Mouse (Mus musculus) forebrain, postnatal 0 days (tissue): Measurements from ENCODE around the gene Sprr2a3. TPM values are rescaled to one million over a fixed set of nuclear protein-coding genes. Genes with fewer than 3 reads are reported as not detected.

ENCODE experiments used
- ATAC-seq: fragments of 200-750 bp; cut with Nextera tagmentation; 2 replicates; pipeline ENCODE4 v1.8.0; 2017; ENCODE audit warnings: mild to moderate bottlenecking, moderate library complexity
- DNase-seq: peaks from one replicate; pipeline ENCODE4 v3.0.0-alpha.2; 2015
- H3K27ac ChIP-seq: fragments of 300-500 bp; sonication (generic); 2 replicates; pipeline ENCODE4 v1.5.1; 2014; ENCODE audit warnings: low read depth, mild to moderate bottlenecking, antibody characterized with exemption, low read length, moderate library complexity, mixed read lengths
- H3K27me3 ChIP-seq: fragments of 300-500 bp; sonication (generic); 2 replicates; pipeline ENCODE4 v1.6.1; 2014; ENCODE audit warnings: mild to moderate bottlenecking, low read length, mixed read lengths; ENCODE audit not compliant: insufficient read depth
- H3K36me3 ChIP-seq: fragments of 300-500 bp; sonication (generic); 2 replicates; pipeline ENCODE4 v1.6.1; 2014; ENCODE audit warnings: mild to moderate bottlenecking, moderate library complexity; ENCODE audit not compliant: insufficient read depth
- H3K4me1 ChIP-seq: fragments of 300-500 bp; sonication (generic); 2 replicates; pipeline ENCODE4 v1.6.1; 2014; ENCODE audit warnings: antibody characterized with exemption; ENCODE audit not compliant: insufficient read depth
- H3K4me2 ChIP-seq: fragments of 300-500 bp; sonication (generic); 2 replicates; pipeline ENCODE4 v1.6.1; 2014; ENCODE audit warnings: low read depth, mild to moderate bottlenecking, moderate library complexity
- H3K4me3 ChIP-seq: fragments of 300-500 bp; sonication (generic); 2 replicates; pipeline ENCODE4 v1.5.1; 2014; ENCODE audit warnings: low read depth, low read length, mixed read lengths
- H3K9ac ChIP-seq: fragments of 300-500 bp; sonication (generic); 2 replicates; pipeline ENCODE4 v1.6.1; 2014; ENCODE audit warnings: mild to moderate bottlenecking
- H3K9me3 ChIP-seq: fragments of 300-500 bp; sonication (generic); 2 replicates; pipeline ENCODE4 v1.6.1; 2016; ENCODE audit warnings: low read length
- CTCF ChIP-seq: sonication (generic); IDR thresholded peaks from 2 replicates; pipeline ENCODE4 v1.5.1; 2016; ENCODE audit warnings: antibody characterized with exemption, control low read depth, low read depth
- WGBS: fragments of 180-500 bp; shearing (Covaris S2); extraction: QIAGEN DNeasy Blood & Tissue Kit; methylation state at CpG from one replicate; pipeline ENCODE4 v1.1.7; 2014; 5-methylcytosine and 5-hydroxymethylcytosine counted together
- polyA plus RNA-seq: library from polyadenylated mRNA; unstranded; fragments of >200 nt; fragmentation: Nextera tagmentation; extraction: Ambion mirVana; gene quantifications from 2 replicates; pipeline ENCODE4 v1.2.1, GENCODE M21; 2015
- total RNA-seq: library from RNA; depleted of rRNA; stranded (reverse); fragments of >200 nt; gene quantifications from 2 replicates; pipeline ENCODE4 v1.2.3, GENCODE M21; 2014; rRNA removed

Sprr2a3 gene
- total and polyA plus RNA-seq, 2 experiments from 2014 or later: not detected

DNA sequence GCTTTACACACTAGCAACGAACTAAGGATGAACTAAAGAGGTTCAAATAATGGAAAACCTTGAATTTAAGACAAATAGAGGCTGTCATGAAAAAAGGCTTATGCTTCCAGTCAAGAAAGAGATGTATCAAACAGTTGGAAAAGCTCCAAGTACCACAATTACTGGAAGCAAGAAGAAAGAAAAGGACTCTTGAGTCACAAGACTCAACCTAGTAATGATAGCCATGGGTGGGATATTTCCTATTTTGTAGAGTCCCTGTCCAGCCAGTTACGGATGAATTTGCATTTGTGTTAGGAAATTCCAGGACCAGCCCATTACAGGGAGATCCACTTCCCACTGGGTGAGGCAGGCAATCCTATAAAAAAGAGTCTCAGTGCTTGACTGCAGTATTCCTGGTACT, 31.1 kb downstream of the Sprr2a3 start, which contains the start of gene Sprr2b:
TSS of gene Sprr2b (plus strand) at position 301 of the 400 bp plus-strand sequence.
- Histone ChIP-seq H3K27ac (no peak within 1 kb of the TSS), H3K4me3 (no peak within 1 kb of the TSS), H3K4me2 (no peak within 1 kb of the TSS), H3K9me3 (no peaks in the 10 kb centered on the region), H3K36me3 (no peaks in the 10 kb centered on the region), H3K4me1 (no peaks in the 10 kb centered on the region), H3K27me3 (no peaks in the 10 kb centered on the region), H3K9ac (no peak within 1 kb of the TSS)
- no peak for TF ChIP-seq CTCF
- 53% methylated on average over 2 of the region's 2 CpGs for WGBS
- DNase-seq (no peak), ATAC-seq (no peak)

DNA sequence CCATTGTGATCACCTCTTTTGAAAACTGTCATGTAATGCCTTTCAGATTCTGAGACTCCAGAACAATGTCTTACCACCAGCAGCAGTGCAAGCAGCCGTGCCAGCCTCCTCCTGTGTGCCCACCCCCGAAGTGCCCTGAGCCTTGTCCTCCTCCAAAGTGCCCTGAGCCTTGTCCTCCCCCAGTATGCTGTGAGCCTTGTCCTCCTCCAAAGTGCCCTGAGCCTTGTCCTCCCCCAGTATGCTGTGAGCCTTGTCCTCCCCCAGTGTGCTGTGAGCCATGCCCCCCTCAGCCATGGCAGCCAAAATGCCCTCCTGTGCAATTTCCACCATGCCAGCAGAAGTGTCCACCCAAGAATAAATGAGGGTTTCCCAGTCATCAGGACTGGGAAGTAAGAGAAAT, 32.2 kb downstream of the Sprr2a3 start:
- 64% methylated on average over 2 of the region's 2 CpGs for WGBS
- Histone ChIP-seq H3K9me3 (no peaks in the 10 kb centered on the region), H3K27ac (no peak overlapping the region), H3K4me2 (no peak overlapping the region), H3K27me3 (no peaks in the 10 kb centered on the region), H3K36me3 (no peaks in the 10 kb centered on the region), H3K4me1 (no peaks in the 10 kb centered on the region), H3K4me3 (no peak overlapping the region), H3K9ac (no peak overlapping the region)
- DNase-seq (no peak), ATAC-seq (no peak)
- no peak for TF ChIP-seq CTCF

DNA sequence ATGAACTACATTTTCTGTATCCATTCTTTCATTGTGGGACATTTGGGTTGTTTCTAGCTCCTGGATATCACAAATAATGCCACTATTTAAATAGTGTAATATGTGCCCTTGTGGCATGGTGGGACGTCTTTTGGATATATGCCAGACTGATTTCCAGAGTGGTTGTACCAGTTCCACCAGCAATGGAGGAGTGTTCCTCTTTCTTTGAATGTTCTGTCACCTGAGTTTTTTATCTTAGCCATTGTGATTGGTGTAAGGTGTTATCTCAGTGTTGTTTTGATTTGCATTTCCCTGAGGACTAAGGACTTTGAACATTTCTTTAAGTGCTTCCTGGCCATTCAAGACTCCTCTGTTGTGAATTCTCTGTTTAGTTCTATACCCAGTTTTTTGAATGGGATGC, 51.1 kb downstream of the Sprr2a3 start:
- H3K4me3 ChIP-seq: no peak overlapping the region
- 81% methylated on average over 1 of the region's 1 CpGs for WGBS
- no peaks in the 10 kb centered on the region for H3K27me3 ChIP-seq
- no peak overlapping the region for H3K4me2 ChIP-seq
- no peak for TF ChIP-seq CTCF
- H3K36me3 ChIP-seq: no peaks in the 10 kb centered on the region
- H3K9me3 ChIP-seq: no peaks in the 10 kb centered on the region
- no peak overlapping the region for H3K27ac ChIP-seq
- no peak for DNase-seq
- ATAC-seq: no peak
- no peaks in the 10 kb centered on the region for H3K4me1 ChIP-seq
- no peak overlapping the region for H3K9ac ChIP-seq

DNA sequence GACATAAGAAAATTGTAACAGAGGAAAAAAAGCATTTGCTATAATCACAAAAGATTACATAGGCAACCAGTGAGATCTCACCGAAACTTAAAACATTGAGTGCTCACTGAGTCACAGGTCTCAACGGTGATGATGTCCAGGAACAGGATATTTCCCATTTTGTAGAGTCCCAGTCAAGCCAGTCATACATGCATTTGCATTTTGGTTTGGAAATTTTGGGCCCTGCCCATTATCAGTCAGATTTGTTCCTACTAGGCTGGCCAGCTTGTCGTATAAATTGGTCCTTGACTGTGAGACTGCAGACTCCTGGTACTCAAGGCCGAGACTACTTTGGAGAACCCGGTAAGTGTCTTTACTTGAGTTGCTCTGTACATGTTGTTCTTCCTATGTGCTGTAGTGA, 53.6 kb downstream of the Sprr2a3 start, which contains the start of gene Sprr2d:
TSS of gene Sprr2d (plus strand) at position 301 of the 400 bp plus-strand sequence.
- DNase-seq (no peak), ATAC-seq (no peak)
- WGBS: 95% methylated on average over 5 of the region's 5 CpGs
- H3K4me3 ChIP-seq: no peak within 1 kb of the TSS
- H3K27ac ChIP-seq: no peak within 1 kb of the TSS
- H3K36me3 ChIP-seq: no peaks in the 10 kb centered on the region
- no peak within 1 kb of the TSS for H3K9ac ChIP-seq
- no peaks in the 10 kb centered on the region for H3K9me3 ChIP-seq
- H3K27me3 ChIP-seq: no peaks in the 10 kb centered on the region
- no peak within 1 kb of the TSS for H3K4me2 ChIP-seq
- TF ChIP-seq CTCF: no peak
- no peaks in the 10 kb centered on the region for H3K4me1 ChIP-seq

Other genes starting within 250 kb of the Sprr2a3 start
- gene Lor, start 202.3 kb upstream of the Sprr2a3 start, total RNA-seq: 1.8 and 2.0 TPM in 2 replicates
- 10.4 and 14.7 TPM in 2 replicates for gene Lor, start 202.3 kb upstream of the Sprr2a3 start, polyA plus RNA-seq
- 0.33 TPM in 1 of 2 replicates, not detected in the other for gene Prr9, start 161.5 kb upstream of the Sprr2a3 start, total RNA-seq
- gene Prr9, start 161.5 kb upstream of the Sprr2a3 start, polyA plus RNA-seq: not detected in 2 replicates
- gene Lelp1, start 142.7 kb upstream of the Sprr2a3 start, total RNA-seq: not detected in 2 replicates
- gene Lelp1, start 142.7 kb upstream of the Sprr2a3 start, polyA plus RNA-seq: not detected in 2 replicates
- gene Sprr2a1, start 69.6 kb upstream of the Sprr2a3 start, total RNA-seq: not detected in 2 replicates
- gene Sprr2a1, start 69.6 kb upstream of the Sprr2a3 start, polyA plus RNA-seq: not detected in 2 replicates
- not detected in 2 replicates for gene Sprr2a2, start 69.5 kb upstream of the Sprr2a3 start, total RNA-seq
- not detected in 2 replicates for gene Sprr2a2, start 69.5 kb upstream of the Sprr2a3 start, polyA plus RNA-seq
- gene Sprr2b, start 31.2 kb downstream of the Sprr2a3 start, total RNA-seq: not detected in 2 replicates
- gene Sprr2b, start 31.2 kb downstream of the Sprr2a3 start, polyA plus RNA-seq: not detected in 2 replicates
- gene Sprr2d, start 53.7 kb downstream of the Sprr2a3 start, total RNA-seq: not detected in 2 replicates
- not detected in 2 replicates for gene Sprr2d, start 53.7 kb downstream of the Sprr2a3 start, polyA plus RNA-seq
- not detected in 2 replicates for gene Sprr2e, start 66.7 kb downstream of the Sprr2a3 start, total RNA-seq
- gene Sprr2e, start 66.7 kb downstream of the Sprr2a3 start, polyA plus RNA-seq: not detected in 2 replicates
- gene Sprr2f, start 79.8 kb downstream of the Sprr2a3 start, total RNA-seq: not detected in 2 replicates
- not detected in 2 replicates for gene Sprr2f, start 79.8 kb downstream of the Sprr2a3 start, polyA plus RNA-seq
- not detected in 2 replicates for gene Sprr2h, start 100.3 kb downstream of the Sprr2a3 start, total RNA-seq
- not detected in 2 replicates for gene Sprr2h, start 100.3 kb downstream of the Sprr2a3 start, polyA plus RNA-seq
- not detected in 2 replicates for gene Sprr2i, start 122.6 kb downstream of the Sprr2a3 start, total RNA-seq
- gene Sprr2i, start 122.6 kb downstream of the Sprr2a3 start, polyA plus RNA-seq: not detected in 2 replicates
- not detected in 2 replicates for gene Sprr2j-ps, start 132.7 kb downstream of the Sprr2a3 start, total RNA-seq
- not detected in 2 replicates for gene Sprr2j-ps, start 132.7 kb downstream of the Sprr2a3 start, polyA plus RNA-seq
- 2.5 and 6.5 TPM in 2 replicates for gene Gm9774, start 144.0 kb downstream of the Sprr2a3 start, total RNA-seq
- 9.2 and 12.0 TPM in 2 replicates for gene Gm9774, start 144.0 kb downstream of the Sprr2a3 start, polyA plus RNA-seq
- not detected in 2 replicates for gene Sprr2k, start 147.2 kb downstream of the Sprr2a3 start, total RNA-seq
- gene Sprr2k, start 147.2 kb downstream of the Sprr2a3 start, polyA plus RNA-seq: not detected in 2 replicates
- not detected in 2 replicates for gene Sprr1b, start 153.4 kb downstream of the Sprr2a3 start, total RNA-seq
- gene Sprr1b, start 153.4 kb downstream of the Sprr2a3 start, polyA plus RNA-seq: not detected in 2 replicates
- not detected in 2 replicates for gene Sprr3, start 173.3 kb downstream of the Sprr2a3 start, total RNA-seq
- not detected in 2 replicates for gene Sprr3, start 173.3 kb downstream of the Sprr2a3 start, polyA plus RNA-seq
- not detected in 2 replicates for gene Sprr1a, start 200.5 kb downstream of the Sprr2a3 start, total RNA-seq
- gene Sprr1a, start 200.5 kb downstream of the Sprr2a3 start, polyA plus RNA-seq: not detected in 2 replicates
- not detected in 2 replicates for gene Sprr4, start 215.1 kb downstream of the Sprr2a3 start, total RNA-seq
- not detected in 2 replicates for gene Sprr4, start 215.1 kb downstream of the Sprr2a3 start, polyA plus RNA-seq
- not detected in 2 replicates for gene 2310046K23Rik, start 249.1 kb downstream of the Sprr2a3 start, total RNA-seq
- not detected in 2 replicates for gene 2310046K23Rik, start 249.1 kb downstream of the Sprr2a3 start, polyA plus RNA-seq